Mouse (Mus musculus) kidney, adult 2 months (tissue): ENCODE measurements around the gene Chst11.

ENCODE experiments used
- CTCF ChIP-seq: fragments of 200-500 bp; conservative IDR thresholded peaks from 2 replicates; pipeline ENCODE4 v1.5.1; 2011; ENCODE audit warnings: low read depth, mild to moderate bottlenecking, control low read depth, low read length, moderate library complexity, mixed read lengths; ENCODE audit not compliant: insufficient read depth, insufficient read length
- POLR2A ChIP-seq: fragments of 200-500 bp; IDR thresholded peaks from one replicate; pipeline ENCODE4 v1.6.1; 2011; ENCODE audit warnings: low read depth, low read length, control low read depth

DNA sequence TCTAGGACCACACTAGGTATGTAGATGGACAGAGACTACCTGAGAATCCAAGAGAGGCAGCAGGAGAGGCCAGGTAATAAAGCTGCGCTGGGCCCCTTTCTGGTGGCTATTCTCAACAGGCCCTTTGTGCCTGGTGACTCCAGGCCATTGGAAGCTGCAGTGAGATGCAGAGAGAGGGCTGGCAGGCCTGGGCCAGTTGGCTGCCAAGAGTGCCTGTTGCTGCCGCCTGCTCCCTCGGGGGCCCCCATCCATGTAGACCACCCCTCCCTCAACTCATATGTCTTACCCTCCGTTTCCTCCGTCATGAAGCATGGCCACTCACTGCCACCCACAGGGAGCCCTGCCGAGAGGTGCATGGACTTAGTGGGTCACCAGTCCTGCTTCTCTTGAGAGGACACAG lies 182.2 kb downstream of the Chst11 start:
- TF ChIP-seq CTCF (no peak), POLR2A (no peak)
